16 mouse cellular contexts compared by ENCODE assay signal in the genomic region with DNA sequence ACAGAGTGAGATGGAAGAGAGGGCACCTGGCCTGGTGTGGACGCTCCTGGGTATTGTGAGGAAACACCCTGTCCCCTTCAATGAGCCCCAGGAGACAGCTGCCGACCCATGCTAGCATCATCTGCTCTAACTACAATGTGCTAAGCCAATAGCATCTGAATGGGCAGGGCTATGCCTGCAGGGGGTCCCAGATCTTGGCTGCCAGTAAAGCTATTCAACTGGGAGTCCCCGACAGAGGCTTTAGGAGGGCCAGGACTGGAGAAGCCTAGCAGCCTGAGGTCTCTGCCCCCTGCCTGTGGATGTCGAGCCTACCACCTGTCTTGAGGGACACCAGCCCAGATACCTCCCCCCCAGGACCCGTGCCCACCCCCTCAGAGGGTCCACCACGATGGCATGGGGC. TPM values are rescaled to one million over a fixed set of nuclear protein-coding genes. Genes with fewer than 3 reads are reported as not detected.
DNase-seq lines count a peak whose midpoint lies in the region; ATAC-seq and TF ChIP-seq lines count a peak whose summit lies in the region.
"Had no signal": no experiment of that assay in that cellular context is flagged by ENCODE, and none has a peak within 500 bp of the region (broad histone marks: within the 10 kb centered on the region; RNA-seq: fewer than 3 reads in every experiment).

No protein-coding gene starts in this region.

- no peak overlapping the region for H3K4me3 ChIP-seq in forebrain, embryonic 13.5 days
- no peak overlapping the region for H3K4me3 ChIP-seq in forebrain, embryonic 15.5 days
- no peak overlapping the region for H3K4me3 ChIP-seq in cortical plate, adult 2 months (ENCODE audit: insufficient read depth, low read length)
- H3K4me3 ChIP-seq in midbrain, embryonic 14.5 days (replicated peaks; ENCODE audit: low read depth, low read length) = no peak overlapping the region
- H3K4me3 ChIP-seq: embryonic facial prominence, embryonic 15.5 days; forebrain, embryonic 12.5 days had no signal

- H3K4me2 ChIP-seq in forebrain, embryonic 13.5 days = no peak overlapping the region
- no peak overlapping the region for H3K4me2 ChIP-seq in forebrain, embryonic 15.5 days (replicated peaks)
- H3K4me2 ChIP-seq in midbrain, embryonic 14.5 days (ENCODE audit: low read length) = no peak overlapping the region
- H3K4me2 ChIP-seq: embryonic facial prominence, embryonic 15.5 days; forebrain, embryonic 12.5 days; liver, embryonic 11.5 days; lung, embryonic 14.5 days had no signal

- H3K4me1 ChIP-seq in forebrain, embryonic 13.5 days = peaks cover 9% of the 10 kb centered on the region; the same call in 1 of the 2 replicates
- H3K4me1 ChIP-seq in forebrain, embryonic 15.5 days = peaks cover 2% of the 10 kb centered on the region
- H3K4me1 ChIP-seq in cortical plate, adult 2 months (ENCODE audit: control insufficient read depth, insufficient read depth, low read length) = no peaks in the 10 kb centered on the region
- 0 out of 2 replicates have a peak, but pooled peaks cover 1% of the 10 kb centered on the region for H3K4me1 ChIP-seq in midbrain, embryonic 14.5 days (ENCODE audit: control insufficient read depth, insufficient read depth, low read length)
- H3K4me1 ChIP-seq: embryonic facial prominence, embryonic 15.5 days had no signal

- no peaks in the 10 kb centered on the region for H3K9me3 ChIP-seq in forebrain, embryonic 13.5 days (replicated peaks)
- H3K9me3 ChIP-seq in forebrain, embryonic 15.5 days = no peaks in the 10 kb centered on the region
- H3K9me3 ChIP-seq in midbrain, embryonic 14.5 days (ENCODE audit: control insufficient read depth, low read length) = no peaks in the 10 kb centered on the region
- H3K9me3 ChIP-seq: embryonic facial prominence, embryonic 15.5 days; forebrain, embryonic 12.5 days had no signal

- peaks cover 96% of the 10 kb centered on the region for H3K36me3 ChIP-seq in forebrain, embryonic 13.5 days (ENCODE audit: poor library complexity, severe bottlenecking)
- H3K36me3 ChIP-seq in forebrain, embryonic 15.5 days = peaks cover 90% of the 10 kb centered on the region
- peaks cover 95% of the 10 kb centered on the region for H3K36me3 ChIP-seq in midbrain, embryonic 14.5 days (ENCODE audit: control insufficient read depth, insufficient read depth, low read length)

- no peak overlapping the region for H3K9ac ChIP-seq in forebrain, embryonic 13.5 days
- no peak overlapping the region for H3K9ac ChIP-seq in forebrain, embryonic 15.5 days (replicated peaks)
- peak overlapping the region; percentile 2; the same call in 1 of the 2 replicates for H3K9ac ChIP-seq in midbrain, embryonic 14.5 days (replicated peaks; ENCODE audit: low read length)
- H3K9ac ChIP-seq: embryonic facial prominence, embryonic 15.5 days; forebrain, embryonic 12.5 days; lung, embryonic 14.5 days had no signal

- H3K27ac ChIP-seq in forebrain, embryonic 13.5 days = peak overlapping the region; percentile 31; the same call in 1 of the 2 replicates
- no peak overlapping the region for H3K27ac ChIP-seq in forebrain, embryonic 15.5 days (replicated peaks)
- H3K27ac ChIP-seq in cortical plate, adult 2 months (ENCODE audit: insufficient read depth, low read length) = peak overlapping the region; percentile 62; the same call in 1 of the 2 replicates
- peak overlapping the region; percentile 38 for H3K27ac ChIP-seq in midbrain, embryonic 14.5 days (replicated peaks; ENCODE audit: low read depth, low read length)
- H3K27ac ChIP-seq: embryonic facial prominence, embryonic 15.5 days; forebrain, embryonic 12.5 days; kidney, postnatal 0 days; macrophage had no signal

- H3K27me3 ChIP-seq in forebrain, embryonic 13.5 days = no peaks in the 10 kb centered on the region
- no peaks in the 10 kb centered on the region for H3K27me3 ChIP-seq in forebrain, embryonic 15.5 days
- H3K27me3 ChIP-seq in midbrain, embryonic 14.5 days (ENCODE audit: control insufficient read depth, insufficient read depth, low read length) = no peaks in the 10 kb centered on the region
- H3K27me3 ChIP-seq: embryonic facial prominence, embryonic 15.5 days had no signal

- WGBS in forebrain, embryonic 13.5 days = 41% methylated on average over 6 of the region's 6 CpGs
- WGBS in forebrain, embryonic 15.5 days = 42% methylated on average over 6 of the region's 6 CpGs
- 29% methylated on average over 6 of the region's 6 CpGs for WGBS in midbrain, embryonic 14.5 days

- intact Hi-C loops in heart, postnatal 36 days (cut with DNase I) = no loop called here

- TF ChIP-seq POLR2A in cortical plate, adult 2 months (IDR thresholded peaks at IDR 0.05; ENCODE audit: extremely low read depth, insufficient read depth, low read length) = no peak

- TF ChIP-seq CTCF in cortical plate, adult 2 months (IDR thresholded peaks at IDR 0.05; ENCODE audit: extremely low read depth, insufficient read depth, low read length) = no peak

- peak; percentile 62 for DNase-seq in brain, adult 2 months (ENCODE audit: low read depth, low spot score)
- no peak for DNase-seq in midbrain, embryonic 14.5 days
- DNase-seq in heart, postnatal 36 days = no peak
- no peak for DNase-seq in urinary bladder, postnatal 10 days (ENCODE audit: low spot score)
- no peak for DNase-seq in ovary, postnatal 10 days (ENCODE audit: low spot score)
- DNase-seq: lung, embryonic 14.5 days; right cerebral cortex, postnatal 25 days had no signal

- ATAC-seq in forebrain, embryonic 13.5 days = no peak
- ATAC-seq in forebrain, embryonic 15.5 days (replicated peaks) = no peak
- ATAC-seq in midbrain, embryonic 14.5 days (ENCODE audit: low FRiP score, low TSS enrichment) = no peak
- ATAC-seq: inflammation-experienced regulatory T-cells, adult 6 months had no signal

RNA-seq across cellular contexts. Expression of a gene that starts 8.4 kb away (rescaled TPM):
- polyA plus RNA-seq in forebrain, embryonic 13.5 days (2015; fragmentation: Nextera tagmentation; extraction: Ambion mirVana) = 36.8 and 50.7 TPM in 2 replicates
- 38.9 and 40.2 TPM in 2 replicates for polyA plus RNA-seq in forebrain, embryonic 15.5 days (2015; fragmentation: Nextera tagmentation; extraction: Ambion mirVana)
- polyA plus RNA-seq in cortical plate, adult 2 months (2012; rRNA removed) = 3.0 and 3.8 TPM in 2 replicates
- polyA plus RNA-seq in midbrain, embryonic 14.5 days (2014; fragmentation: Nextera tagmentation; extraction: Ambion mirVana) = 106 and 134 TPM in 2 replicates
- under 1 TPM; 0.28 to 0.41 TPM for total RNA-seq in heart, postnatal 36 days (2021)
- polyA plus RNA-seq: inflammation-experienced regulatory T-cells, adult 6 months; macrophage had no signal

RNA-seq across cellular contexts. Expression of a gene that starts 20.5 kb away (rescaled TPM):
- 89.6 and 91.5 TPM in 2 replicates for polyA plus RNA-seq in forebrain, embryonic 13.5 days (2015; fragmentation: Nextera tagmentation; extraction: Ambion mirVana)
- 75.2 and 78.5 TPM in 2 replicates for polyA plus RNA-seq in forebrain, embryonic 15.5 days (2015; fragmentation: Nextera tagmentation; extraction: Ambion mirVana)
- polyA plus RNA-seq in cortical plate, adult 2 months (2012; rRNA removed) = 38.6 and 39.7 TPM in 2 replicates
- 48.9 and 50.7 TPM in 2 replicates for polyA plus RNA-seq in midbrain, embryonic 14.5 days (2014; fragmentation: Nextera tagmentation; extraction: Ambion mirVana)
- total RNA-seq in heart, postnatal 36 days (2021) = 10 to 100 TPM; 43.8 to 44.3 TPM

RNA-seq across cellular contexts. Expression of a gene that starts 28.0 kb away (rescaled TPM):
- polyA plus RNA-seq in forebrain, embryonic 13.5 days (2015; fragmentation: Nextera tagmentation; extraction: Ambion mirVana) = 11.9 and 12.8 TPM in 2 replicates
- polyA plus RNA-seq in forebrain, embryonic 15.5 days (2015; fragmentation: Nextera tagmentation; extraction: Ambion mirVana) = 17.1 and 18.0 TPM in 2 replicates
- polyA plus RNA-seq in cortical plate, adult 2 months (2012; rRNA removed) = 10.0 and 10.6 TPM in 2 replicates
- 14.2 and 18.6 TPM in 2 replicates for polyA plus RNA-seq in midbrain, embryonic 14.5 days (2014; fragmentation: Nextera tagmentation; extraction: Ambion mirVana)
- total RNA-seq in heart, postnatal 36 days (2021) = 10 to 100 TPM; 26.0 to 27.6 TPM
- polyA plus RNA-seq: inflammation-experienced regulatory T-cells, adult 6 months; macrophage had no signal

RNA-seq across cellular contexts. Expression of a gene that starts 41.2 kb away (rescaled TPM):
- polyA plus RNA-seq in forebrain, embryonic 13.5 days (2015; fragmentation: Nextera tagmentation; extraction: Ambion mirVana) = 1.0 and 1.1 TPM in 2 replicates
- 1.5 and 1.6 TPM in 2 replicates for polyA plus RNA-seq in forebrain, embryonic 15.5 days (2015; fragmentation: Nextera tagmentation; extraction: Ambion mirVana)
- 9.5 and 10.6 TPM in 2 replicates for polyA plus RNA-seq in cortical plate, adult 2 months (2012; rRNA removed)
- 0.32 and 1.0 TPM in 2 replicates for polyA plus RNA-seq in midbrain, embryonic 14.5 days (2014; fragmentation: Nextera tagmentation; extraction: Ambion mirVana)
- total RNA-seq in heart, postnatal 36 days (2021) = under 1 TPM; 0.51 to 0.64 TPM
- polyA plus RNA-seq: lung, embryonic 14.5 days had no signal
